Mouse (Mus musculus): Measurements from ENCODE around the gene Thg1l.

- no peak for TF ChIP-seq POLR2A (IDR thresholded peaks at IDR 0.05; ENCODE audit: borderline replicate concordance, extremely low read depth, insufficient read depth, insufficient read length, poor library complexity, severe bottlenecking)
- no peak for TF ChIP-seq CTCF (IDR thresholded peaks at IDR 0.05; ENCODE audit: borderline replicate concordance, extremely low read depth, insufficient read depth, insufficient read length)
Measured at GRCm38 (mm10) chr11:45916196-45916595, 39.1 kb downstream of the Thg1l start.
